Mouse (Mus musculus) common myeloid progenitor, adult 5-6 weeks (primary cell): ENCODE data around the gene Gm16430. TPM values are rescaled to one million over a fixed set of nuclear protein-coding genes. Genes with fewer than 3 reads are reported as not detected.
"Not testable (repeated sequence)": the region's sequence is repeated elsewhere in the genome, so short reads cannot be mapped to it uniquely, and the experiment has no call there.

Experiments used
- ATAC-seq: replicated peaks from 2 replicates; pipeline ENCODE4 v1.8.0; 2016; ENCODE audit warnings: low read depth, mild to moderate bottlenecking, moderate TSS enrichment, inconsistent platforms; ENCODE audit not compliant: poor library complexity, severe bottlenecking
- total RNA-seq: library from RNA; stranded (forward); fragments of 200-1000, 187-1606 nt; gene quantifications from 2 replicates; pipeline ENCODE4 v1.2.3, GENCODE M21; 2017

The Gm16430 gene
- not detected in 2 replicates for total RNA-seq

DNA sequence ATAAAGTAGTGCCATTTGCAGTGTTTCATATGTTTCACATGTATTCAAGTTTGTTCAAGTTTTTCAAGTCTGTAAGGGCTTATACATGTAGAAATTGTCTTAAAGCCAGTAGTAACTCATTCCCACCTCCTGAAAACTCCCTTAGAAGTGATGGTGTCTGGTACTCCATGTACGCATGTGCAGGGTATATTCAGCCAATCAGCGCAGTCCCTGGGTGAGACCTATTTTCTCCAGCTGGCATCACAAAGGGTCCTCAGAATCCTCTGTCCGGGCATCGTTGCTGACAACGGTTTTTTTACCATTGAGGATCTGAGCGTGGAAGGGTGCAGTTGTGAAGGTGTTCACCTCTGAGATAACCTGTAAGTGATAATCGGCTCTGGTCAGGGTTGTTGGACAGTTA is at the start of gene Gm16430:
Gene Gm16430, plus strand, starts transcription at position 301 of the 400 bp plus-strand sequence.
- ATAC-seq = not testable (repeated sequence)

Other genes with a start within 250 kb of the Gm16430 start
- gene Gm16405, start 91.0 kb upstream of the Gm16430 start, total RNA-seq = not detected in 2 replicates